Mouse (Mus musculus) right cerebral cortex, adult 2 months (tissue): ENCODE measurements around the gene Dpp7.

ENCODE experiments used
- DNase-seq, 2 experiments: peaks; one replicate each; pipeline ENCODE4 v3.0.0; 2021 to 2022; ENCODE audit warnings: low spot score in 2 of 2

The Dpp7 gene

DNA sequence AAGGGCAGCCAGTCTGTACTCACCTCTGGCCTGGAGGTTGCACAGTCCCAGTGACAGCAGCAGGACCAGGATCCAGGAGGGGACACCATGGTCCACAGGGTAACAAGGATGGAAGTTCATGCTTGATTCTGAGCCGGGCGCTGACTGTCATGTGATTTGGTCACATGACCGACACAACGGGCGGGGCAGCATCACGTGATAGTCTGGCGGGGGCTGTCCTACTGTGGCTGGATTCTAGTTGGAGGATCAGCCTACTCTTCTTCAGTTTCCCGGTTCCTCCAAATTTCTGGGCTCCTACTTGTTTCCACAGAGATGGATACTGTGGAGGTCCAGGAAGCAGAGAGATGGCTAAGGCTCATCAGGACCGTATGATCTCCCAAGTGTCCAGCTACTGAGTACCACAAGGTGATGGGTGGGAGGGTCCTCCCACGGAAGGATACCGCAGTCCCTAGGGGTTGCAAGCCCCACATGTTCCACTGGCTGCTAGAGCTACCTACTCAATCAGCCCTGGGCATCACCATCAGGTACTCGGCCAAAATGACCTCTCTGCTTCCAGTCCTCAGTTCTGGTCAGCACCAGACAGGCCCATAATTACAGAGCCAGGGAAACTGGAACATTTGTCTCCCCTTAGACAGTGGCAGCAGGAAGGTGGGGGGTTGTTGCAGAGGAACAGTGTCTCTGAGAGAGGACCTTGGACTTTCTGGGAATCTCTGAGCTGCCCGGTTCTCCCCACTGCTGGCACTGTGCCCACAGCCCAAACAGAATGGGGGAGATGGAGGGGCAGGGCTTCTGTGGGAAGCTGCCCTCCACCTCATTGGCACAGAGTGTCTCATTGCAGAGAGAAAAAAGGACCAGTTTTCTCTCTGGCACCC is at the start of gene Dpp7:
Gene Dpp7 (minus strand): TSS at position 152 of the 872 bp plus-strand sequence.
- DNase-seq: peak; percentile 87 to 88

DNA sequence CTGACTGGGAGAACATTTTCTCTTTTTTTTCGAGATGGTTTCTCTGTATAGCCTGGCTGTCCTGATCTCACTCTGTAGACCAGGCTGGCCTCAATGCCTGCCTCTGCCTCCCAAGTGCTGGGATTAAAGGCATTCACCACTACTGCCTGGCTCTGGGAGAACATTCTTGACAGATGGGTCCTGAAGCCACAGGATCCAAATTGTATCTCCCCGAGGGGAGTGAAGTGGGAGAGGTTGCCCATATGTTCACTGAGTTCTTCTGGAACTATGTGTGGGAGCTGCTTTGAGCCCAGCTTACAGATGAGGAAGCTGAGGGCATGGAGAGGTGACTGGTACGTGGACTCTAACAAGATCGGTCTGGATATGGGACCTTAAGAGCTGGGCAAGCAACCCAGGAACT is 47.8 kb upstream of the Dpp7 start:
- DNase-seq: no peak

DNA sequence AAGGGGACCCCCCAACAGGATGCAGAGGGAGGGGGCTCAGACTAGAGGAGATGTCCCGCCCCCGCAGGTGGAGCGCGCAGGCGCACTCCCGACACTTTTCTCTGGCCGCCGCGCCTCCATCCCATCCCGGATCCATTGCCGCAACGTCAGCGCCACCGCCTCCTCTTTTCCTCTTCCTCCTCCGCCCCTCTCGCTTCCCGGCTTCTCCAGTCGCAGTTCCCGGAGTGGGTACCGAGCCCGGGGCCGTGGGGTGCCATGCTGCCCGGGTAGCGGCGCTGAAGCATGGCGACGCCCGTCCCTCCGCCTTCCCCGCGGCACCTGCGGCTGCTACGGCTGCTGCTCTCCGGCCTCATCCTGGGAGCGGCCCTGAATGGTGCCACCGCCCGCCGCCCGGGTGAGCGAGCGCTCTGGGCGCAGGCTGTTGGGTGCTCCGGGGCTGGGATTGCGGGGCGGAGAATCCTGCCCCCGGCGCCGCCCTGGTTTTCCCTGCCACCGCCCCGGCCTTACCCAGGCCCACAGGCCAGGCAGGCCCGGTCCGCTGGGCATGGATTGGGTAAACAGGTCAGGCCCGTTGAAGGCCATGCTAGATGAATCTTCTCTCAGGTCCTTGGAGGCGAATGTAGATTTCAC is 46.9 kb upstream of the Dpp7 start:
- DNase-seq: peak; percentile 92 to 95

DNA sequence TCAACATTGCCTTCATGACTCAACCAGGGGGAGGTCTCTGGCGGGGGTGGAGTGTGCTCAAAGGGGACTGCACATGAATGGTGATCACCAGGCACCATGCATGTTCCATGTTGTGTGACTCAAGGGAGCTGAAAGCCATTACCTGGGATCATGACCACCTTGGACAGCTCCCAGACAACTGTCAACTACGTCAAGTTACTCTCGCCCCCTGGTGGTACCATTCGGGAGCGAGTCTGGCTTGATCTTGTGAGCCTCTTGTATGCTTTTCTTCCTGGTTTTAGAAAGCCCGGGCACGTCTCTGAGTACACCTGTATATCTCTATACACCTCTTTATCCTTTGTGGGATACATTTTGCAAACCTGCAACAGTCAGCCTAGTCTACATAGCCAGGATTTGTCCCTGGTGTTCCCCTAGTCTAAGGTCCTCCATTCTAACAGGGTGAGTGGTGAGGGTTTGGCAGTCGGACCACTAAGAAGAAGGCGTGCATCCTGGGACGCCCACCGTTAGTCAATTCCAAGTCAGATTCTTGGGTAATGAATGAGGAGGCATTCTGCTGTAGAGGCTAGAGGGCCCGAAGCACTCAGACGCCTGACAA is 46.3 kb upstream of the Dpp7 start:
- peak; percentile 69 to 82 for DNase-seq

DNA sequence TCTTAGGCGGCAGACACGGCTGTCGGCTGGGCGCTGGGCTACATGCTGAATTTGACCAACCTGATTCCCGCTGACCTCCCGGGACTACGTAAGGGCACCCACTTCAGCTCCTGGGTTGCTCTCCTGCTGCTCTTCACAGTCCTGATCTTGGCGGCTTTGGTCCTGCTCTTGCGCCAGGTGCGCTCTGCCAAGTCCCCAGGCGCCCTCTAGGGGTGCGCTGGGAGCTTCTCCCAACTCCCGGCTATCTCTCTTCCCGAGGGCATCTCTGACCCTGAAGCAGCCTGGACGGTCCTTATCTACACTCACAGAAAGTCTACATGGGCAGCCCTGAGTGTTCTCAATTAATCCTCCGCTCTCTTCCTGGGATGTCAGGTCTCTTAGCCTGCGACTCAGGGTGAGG is 44.6 kb upstream of the Dpp7 start:
- DNase-seq: peak; percentile 61 to 67

DNA sequence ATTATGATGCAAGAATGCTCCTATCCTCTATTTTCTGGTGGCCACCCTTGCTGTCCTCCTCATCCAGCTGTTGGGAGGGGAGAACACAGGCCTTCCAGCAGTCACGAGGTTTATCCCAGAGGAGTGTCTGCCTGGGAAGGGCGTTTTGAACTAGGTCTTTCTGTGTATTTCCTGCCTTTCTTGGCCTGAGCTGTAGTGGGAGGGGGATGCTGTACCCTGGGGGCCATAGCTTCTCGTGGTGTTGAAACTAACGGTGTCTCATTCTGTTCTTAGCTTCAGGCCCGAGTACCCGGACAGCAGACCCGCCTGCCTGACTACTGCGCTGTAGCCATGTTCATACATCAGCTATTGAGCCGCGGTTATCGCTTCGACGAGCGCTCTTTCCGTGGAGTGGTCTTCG is 44.1 kb upstream of the Dpp7 start:
- DNase-seq: no peak

DNA sequence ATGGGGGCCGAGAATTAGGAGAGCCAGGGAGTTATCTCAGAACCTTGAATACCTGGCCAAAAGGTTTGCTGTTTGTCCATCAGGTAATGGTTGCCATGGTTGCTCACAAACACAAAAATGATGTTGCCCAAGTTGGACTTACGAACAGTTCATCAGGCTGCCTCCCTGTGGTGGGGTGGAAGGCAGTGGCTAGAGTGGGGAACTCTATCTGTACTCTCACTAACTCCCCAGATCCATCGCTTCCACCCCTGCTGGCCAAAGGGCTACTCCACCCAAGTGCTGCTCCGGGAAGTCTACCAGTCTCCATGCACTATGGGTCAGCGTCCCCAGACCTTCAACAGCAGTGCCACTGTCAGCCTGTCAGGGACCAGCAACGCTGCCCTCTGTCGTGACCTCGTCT is 42.9 kb upstream of the Dpp7 start, which contains the start of gene Npdc1:
Gene Npdc1 (plus strand): TSS at position 301 of the 400 bp plus-strand sequence.
- no peak for DNase-seq

DNA sequence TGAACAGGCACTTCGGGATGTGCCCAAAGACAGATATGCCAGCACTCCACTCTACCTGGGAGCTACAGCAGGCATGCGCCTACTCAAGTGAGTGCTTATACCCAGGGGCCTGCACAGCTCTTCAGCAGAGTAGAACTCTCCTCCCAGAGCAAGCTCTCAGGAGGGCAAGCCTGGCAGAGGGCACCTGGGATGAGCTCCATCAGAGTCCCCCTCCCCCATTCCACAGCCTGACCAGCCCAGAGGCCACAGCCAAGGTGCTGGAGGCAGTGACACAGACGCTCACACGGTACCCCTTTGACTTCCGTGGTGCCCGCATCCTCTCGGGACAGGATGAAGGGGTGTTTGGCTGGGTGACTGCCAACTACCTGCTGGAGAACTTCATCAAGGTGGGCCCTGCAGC is 41.9 kb upstream of the Dpp7 start:
- no peak for DNase-seq

DNA sequence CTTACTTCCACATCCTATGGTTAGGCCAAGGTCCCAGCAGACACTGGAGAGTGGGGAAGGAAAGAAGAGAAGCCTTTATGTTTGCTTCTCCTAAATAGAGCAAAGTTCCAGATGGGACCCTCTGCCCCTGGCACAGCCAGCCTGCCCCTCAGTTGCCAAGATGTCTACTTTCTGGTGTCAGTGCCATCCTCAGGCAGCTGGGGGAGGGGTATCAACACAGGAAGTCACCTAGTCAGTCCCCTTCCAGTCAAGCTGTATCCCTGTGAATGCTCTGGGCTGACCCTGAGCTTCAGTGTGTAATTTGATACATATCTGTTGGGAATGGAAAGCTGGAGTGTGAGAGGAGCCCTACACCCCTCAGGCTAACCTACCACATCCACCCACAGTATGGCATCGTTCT is 40.9 kb upstream of the Dpp7 start:
- no peak for DNase-seq

DNA sequence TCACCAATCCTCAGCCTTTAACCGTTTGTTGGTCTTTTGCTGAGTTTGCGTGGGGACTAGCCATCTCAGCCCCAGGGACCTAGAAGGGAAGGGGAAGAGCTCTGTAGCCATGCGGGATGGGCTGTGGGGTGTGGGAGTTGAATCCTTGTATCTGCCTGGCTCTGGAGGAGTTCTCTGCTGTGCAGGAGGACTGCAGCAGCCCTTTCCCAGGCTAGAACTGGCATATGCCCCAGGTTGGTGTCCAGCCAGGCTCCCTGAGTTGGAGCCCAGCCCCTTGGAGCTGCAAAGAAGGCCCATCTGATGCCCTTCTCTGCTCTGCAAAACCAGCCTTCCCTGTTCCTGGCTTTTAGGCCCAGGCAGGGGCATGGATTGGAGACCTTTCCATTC is 40.4 kb upstream of the Dpp7 start:
- peak in 1 of 2 experiments; percentile 26 for DNase-seq

DNA sequence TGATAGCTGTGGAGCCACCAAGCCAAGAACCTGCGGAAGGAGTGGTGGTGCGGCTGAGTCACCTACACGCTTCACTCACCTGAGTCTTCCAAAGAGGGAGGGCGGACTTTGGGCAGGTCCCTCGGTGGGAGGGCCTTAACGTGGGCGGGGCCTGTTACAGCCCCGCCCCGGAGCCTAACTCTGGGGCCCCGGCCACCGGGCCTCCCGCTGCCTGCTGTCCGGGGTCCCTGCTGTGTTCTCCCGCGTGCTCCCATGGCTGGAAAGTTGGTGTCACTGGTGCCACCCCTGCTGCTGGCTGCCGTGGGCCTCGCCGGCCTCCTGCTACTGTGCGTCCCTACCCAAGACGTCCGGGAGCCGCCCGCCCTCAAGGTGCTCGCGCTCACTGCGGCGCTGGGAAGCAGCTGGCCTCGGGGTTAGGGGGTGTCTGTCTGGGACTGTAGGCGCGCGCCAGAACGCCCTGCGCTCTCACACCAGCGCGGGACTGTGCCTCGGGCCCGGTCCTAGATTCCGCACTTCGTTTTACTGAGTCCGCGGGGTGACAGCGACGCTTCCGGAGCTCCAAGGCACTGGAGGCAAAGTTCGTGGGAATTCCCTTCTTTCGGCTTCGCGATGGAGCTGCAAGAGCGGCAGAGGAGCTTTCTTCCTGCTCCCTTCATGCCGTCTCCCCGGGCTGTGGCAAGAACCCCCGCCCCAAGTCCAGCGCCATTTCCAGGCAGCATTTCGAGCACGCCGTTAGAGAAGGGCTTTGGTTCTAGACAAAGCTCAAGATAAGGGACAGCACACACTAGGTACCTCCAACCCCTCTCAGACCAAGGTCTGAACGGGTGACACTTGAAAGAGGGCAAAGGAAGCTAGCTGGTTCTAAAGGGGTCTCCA is 39.8 kb upstream of the Dpp7 start, which contains the start of gene Entpd2:
Gene Entpd2 (plus strand): TSS at position 154 of the 876 bp plus-strand sequence.
- no peak for DNase-seq

DNA sequence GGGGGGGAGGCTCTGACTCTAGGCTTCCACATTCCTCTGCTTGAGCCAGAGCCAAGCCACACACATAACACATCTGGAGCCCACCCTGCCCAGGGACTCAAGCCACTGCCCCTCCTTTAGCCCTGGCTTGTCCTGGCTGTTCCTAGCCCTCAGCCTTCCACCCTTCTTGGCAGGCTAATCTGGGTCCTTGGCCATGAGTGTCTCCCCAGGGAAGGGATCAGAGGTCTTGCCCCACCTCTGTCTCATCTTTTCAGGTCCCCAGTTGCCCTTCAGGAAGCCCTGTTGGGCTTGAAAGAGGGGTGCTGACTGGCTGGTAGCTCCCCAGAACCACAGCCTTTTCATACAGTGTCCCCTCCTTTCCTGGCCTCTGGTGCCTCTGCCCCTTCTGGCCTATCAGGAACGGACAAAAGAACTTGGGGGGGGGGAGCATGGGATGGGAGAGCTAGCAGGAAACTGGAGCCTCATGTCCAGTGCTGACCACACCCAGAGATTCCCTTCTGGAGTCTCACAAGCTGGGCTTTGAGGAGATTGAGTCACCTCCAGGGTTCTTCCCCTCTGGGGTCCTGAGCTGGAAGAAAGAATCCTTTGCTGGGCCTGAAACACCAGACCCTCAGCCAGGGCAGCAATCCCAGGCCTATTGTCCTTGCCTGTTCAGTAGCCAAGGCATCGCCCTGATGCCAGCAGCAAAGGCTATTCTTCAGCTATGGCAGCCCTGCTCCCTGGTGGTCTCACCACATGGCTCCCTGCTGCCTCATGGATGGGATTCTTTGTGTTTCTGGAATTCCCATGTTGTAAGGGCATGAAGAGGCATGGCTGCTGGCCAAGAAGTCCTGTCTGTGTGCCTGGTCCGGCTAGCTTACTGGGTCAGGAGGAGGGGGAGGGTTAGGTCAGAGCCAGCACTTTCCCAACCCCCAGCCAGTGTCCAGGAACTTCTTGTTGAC is 38.4 kb upstream of the Dpp7 start:
- DNase-seq: peak in 1 of 2 experiments; percentile 49

DNA sequence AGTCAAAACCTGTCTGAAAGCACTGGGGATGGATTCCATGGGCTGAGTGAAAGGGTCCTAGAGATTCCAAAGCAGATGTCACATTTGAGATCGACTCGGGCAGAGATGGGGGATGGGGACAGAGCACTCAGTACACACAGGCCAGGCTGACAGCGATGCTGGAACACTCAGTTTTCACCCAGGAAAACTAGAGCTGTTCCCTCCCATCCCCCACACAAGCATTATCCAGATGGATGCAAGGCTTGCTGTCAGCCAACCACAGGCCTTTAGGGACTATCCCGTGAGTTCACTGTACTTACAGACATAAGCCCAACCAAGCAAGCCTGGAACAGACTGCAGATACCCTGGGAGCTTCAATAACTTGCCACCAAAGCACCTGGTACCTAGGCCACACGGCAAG is 35.1 kb upstream of the Dpp7 start:
- no peak for DNase-seq

DNA sequence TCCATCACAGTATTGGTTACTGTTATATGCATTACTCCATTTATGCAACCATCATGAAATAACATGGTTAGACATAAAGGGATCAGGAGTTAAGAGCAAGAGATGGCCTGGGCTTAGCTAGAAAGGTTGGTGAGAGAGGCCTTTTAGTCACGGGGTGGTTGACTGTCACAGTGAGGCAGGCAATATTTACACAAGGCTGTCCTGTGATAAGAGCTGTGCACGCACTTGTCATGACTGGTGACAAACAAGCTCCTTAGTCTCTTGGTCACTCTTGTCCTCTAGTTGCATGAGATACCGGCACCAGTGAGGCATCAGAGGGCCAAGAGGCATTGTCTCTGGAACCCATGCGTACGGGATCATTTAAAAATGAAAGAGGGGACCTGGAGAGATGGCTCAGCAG is 28.3 kb upstream of the Dpp7 start:
- DNase-seq: no peak

DNA sequence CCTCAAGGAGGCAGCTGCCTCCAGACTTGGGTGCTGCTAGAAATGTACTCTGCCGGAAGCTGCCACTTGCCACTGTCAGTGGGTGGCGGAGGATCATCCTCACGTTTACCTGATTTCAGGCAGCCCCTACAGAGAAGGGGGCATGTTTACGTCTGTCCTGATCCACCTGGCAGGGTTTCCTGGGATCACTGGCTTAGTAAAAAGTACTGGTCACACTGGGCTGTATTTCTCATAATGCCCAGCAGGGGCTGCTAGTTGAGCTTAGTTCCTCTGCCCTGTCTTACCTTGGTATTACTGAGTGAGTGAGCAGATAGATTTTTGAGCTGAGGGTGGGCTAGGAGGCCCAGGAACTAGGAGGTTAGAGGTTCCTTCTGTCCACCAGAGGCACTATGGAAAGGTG is 20.4 kb upstream of the Dpp7 start:
- peak; percentile 58 to 72 for DNase-seq

DNA sequence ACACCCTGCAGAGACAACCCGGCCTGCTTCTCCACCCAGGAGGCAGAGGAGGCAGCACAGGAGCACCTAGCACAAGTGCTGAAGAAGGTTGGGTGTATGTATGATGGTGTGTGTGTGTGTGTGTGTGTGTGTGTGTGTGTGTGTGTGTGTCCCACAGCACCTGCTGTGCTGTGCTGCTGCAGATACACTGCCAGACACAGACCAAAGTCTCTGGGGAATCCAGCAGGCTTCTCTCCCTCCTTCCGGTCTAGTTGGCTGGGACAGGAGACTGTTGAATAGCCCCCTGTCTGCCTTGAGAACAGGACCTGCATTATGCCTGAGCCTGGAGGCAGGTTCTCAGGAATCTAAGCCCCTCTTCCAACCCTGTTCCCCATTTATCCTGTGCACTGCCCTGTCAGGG is 17.3 kb upstream of the Dpp7 start:
- no peak for DNase-seq

DNA sequence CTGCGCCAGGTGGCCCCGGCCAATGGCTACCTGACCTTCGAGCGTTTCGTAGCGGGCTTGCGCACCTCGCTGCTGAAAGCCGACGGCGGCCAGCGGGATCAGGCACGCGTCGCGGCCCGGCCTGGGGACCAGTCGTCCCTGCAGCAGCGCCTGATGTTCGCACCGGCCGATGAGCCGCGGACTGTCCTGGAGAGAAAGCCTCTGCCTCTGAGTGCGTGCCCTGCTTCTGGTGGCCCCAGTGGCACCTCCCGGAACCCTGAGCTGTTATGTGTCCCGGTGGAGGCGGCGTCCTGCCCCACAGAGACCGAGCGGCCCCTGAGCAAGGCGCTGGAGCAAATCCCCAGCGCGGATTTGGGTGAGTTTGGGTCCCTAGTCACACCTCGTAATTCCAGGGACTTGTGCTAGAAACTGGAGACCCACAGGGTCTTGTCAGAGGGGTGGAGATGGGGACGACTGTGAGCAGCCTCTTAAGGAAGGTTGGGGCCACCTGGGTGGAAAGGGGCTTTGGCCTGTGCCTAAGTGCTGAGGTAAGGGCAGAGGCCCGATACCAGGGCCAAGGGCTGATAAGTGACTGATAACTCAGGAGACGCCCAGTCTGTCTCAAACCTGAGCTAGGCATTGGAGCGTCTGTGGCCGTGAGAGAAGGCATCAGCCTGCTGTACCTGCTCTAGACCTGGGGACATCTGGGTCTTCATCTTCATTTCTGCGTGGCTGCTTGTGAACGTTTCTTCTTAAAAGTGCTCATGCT is 16.7 kb upstream of the Dpp7 start:
- no peak for DNase-seq

DNA sequence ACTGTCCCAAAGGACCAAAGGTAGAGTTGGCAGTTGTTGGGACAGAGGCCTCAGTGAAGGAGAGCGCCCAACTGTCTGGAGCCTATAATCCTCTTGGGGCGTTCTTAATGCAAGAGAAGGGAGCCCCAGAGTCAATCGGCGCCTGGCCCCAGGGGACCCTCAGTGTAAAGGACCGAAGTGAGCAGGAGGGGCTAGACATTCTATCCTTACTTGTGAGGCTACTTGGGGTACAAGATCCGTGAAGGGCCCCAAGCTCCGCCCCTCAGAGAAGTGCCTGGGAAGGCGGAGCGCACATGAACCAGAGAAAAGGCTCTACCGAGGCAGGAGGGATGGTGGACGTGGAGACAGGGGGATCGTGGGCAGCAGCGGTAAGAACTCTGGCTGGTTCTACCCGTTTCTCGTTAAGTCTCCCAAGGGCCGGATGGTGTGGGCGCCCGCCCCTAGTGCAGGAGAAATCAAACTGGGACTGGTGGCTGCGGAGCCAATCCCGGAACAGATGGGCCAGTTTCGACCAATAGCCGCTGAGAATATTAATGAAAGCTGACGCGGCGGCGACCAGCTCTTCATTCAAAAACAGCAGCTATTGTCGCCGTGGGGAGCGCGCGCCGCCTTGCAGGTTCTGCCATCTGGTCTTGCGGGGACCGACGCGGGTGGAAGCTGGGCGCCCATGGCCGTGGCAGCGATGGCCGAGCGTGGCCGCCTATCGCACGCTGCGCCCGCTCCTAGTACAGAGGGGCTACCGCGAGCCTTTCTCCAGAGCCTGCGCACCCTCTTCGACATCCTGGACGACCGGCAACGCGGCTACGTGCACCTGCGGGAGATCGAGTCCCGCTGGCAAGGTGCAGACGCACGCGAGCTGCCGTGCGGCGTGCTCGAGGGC is 15.8 kb upstream of the Dpp7 start, which contains the start of gene Sapcd2:
Gene Sapcd2 (plus strand): TSS at position 558 of the 880 bp plus-strand sequence.
- peak; percentile 90 to 94 for DNase-seq

DNA sequence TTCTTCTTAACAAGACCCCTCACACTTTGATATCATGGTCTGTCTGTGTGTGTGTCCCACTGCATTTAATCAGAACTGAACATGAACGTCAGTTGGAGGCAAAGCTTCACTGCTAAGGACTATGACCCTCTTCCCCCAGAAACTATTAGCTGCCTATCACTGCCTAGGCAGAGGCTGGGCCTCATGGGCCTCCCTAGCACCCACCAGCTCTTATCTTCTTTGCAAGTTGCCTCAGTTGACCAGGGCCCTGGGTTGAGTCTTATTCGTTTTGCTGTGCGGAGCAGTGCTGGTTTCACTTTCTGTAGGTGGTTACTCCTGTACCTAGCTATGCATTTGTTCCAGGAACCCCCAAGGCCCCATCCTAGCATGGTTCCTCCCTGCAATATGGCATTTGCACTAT is 13.8 kb upstream of the Dpp7 start:
- no peak for DNase-seq
